Mouse (Mus musculus) retina, embryonic 14.5 days (tissue): ENCODE results near the gene Plcd3.

ENCODE experiments used
- DNase-seq: peaks from one replicate; pipeline ENCODE4 v3.0.0-alpha.2; 2015; ENCODE audit warnings: low spot score

Plcd3 gene

DNA sequence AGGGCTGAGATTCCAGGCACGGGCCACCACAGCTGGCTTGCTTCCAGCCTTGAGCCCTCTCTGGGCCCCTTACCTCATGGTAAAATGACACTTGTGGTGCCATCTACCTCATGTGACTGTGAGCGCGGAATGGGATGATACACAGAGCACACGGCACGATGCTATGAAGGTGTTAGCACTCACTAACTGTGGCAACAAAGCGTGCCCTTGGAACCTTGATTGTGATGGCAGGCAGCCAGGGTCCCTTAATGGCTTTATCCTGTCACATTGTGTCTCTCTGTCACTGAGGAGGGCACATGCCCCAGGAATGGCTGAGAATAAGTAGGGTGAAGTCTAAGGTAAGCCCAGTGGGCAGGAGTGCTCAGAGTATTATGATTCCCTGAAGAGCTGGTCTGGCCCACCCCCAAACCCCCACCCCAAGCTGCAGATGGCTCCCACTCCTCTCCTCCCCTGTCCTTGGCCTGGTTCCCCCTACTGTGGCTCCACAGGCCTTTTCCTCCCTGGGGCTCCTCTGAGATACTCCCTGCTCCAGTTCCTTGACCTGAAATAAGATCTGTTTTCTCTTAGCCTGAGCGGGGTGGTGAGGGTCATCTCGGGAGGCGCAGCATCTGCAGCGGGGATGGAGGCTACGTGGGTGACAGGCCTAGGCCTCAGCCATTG, 2.8 kb downstream of the Plcd3 start:
- no peak for DNase-seq

- no peak for DNase-seq
These were observed 4.2 kb downstream of the Plcd3 start for GRCm38 (mm10) chr11:103096979-103097894.

GRCm38 (mm10) chr11:103095801-103096200, 5.7 kb downstream of the Plcd3 start:
- DNase-seq, result no peak

DNA sequence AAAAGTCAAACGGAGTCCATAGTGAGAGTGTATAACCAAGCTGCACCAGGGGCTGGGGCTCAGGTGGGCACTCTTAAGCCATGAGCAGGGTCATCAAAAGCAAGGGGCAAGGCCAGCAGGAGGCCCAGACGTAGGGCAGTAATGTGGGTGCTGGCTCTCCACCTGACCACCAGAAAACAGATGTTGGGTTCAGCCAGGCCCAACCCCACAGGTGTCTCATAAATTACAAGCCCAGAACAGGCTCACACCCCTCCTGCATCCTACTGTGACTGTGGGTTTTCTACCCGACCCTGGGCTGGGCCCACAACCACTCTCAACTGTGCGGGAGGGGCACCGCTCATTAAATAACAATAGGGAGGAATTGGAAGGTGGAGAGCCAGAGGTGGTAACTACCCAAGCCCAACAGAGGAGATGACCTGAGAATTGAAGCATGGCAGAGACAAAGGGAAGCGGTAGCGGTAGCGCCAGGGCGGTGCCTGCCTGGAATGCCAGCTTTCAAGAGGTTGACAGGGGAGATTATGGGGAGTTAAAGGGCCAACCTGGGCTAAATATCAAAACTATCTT, 6.3 kb downstream of the Plcd3 start:
- DNase-seq, result no peak

DNA sequence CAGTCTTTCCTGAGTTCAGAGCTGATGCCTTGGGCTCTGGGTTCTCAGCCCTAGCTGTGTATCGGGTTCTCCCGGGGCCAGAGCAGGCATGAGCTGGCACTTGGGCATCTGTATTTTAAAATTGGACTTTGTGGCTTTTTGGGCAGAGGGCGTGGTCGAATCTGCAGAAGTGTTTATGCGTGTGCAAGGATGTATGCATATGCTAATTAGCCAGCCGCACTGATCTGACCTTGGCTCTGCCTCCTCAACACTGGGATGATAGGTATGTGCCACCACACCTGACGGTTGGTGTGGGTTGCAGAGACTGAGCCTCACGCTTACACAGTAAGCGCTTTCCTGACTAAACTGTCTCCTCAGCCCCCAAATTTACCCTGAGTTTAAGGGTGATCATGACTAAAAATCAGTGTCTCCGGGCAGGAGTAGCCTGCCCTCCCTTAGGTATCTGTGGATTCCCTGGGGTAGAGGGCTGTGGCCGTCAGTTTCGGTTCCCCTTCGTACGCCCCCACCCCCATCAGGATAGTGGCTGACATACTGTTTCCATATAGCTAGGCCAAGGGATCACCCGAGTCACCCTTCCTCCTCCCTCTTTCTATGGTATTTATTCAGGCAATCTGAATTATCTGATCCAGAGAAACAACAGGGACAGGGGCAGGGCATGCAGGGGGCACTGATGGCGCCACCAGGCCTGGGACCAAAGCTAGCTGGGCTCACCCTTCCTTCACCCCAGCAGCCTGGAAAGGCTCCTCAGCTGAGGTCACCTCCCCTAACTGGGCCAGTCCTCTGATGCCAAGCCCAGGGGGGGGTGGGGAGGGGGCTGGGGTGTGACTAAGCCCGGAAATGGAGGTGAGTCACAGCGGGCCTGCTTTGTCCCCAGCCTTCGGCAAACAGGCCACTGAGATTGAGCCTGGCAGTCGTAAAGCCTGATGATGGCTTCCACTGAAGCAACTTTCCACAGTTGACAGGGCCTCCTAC, 7.3 kb downstream of the Plcd3 start:
- DNase-seq, result no peak

- no peak for DNase-seq
These were observed 8.2 kb downstream of the Plcd3 start for GRCm38 (mm10) chr11:103093306-103093705.

- no peak for DNase-seq
These were observed 19.8 kb downstream of the Plcd3 start for GRCm38 (mm10) chr11:103081631-103082030.

DNA sequence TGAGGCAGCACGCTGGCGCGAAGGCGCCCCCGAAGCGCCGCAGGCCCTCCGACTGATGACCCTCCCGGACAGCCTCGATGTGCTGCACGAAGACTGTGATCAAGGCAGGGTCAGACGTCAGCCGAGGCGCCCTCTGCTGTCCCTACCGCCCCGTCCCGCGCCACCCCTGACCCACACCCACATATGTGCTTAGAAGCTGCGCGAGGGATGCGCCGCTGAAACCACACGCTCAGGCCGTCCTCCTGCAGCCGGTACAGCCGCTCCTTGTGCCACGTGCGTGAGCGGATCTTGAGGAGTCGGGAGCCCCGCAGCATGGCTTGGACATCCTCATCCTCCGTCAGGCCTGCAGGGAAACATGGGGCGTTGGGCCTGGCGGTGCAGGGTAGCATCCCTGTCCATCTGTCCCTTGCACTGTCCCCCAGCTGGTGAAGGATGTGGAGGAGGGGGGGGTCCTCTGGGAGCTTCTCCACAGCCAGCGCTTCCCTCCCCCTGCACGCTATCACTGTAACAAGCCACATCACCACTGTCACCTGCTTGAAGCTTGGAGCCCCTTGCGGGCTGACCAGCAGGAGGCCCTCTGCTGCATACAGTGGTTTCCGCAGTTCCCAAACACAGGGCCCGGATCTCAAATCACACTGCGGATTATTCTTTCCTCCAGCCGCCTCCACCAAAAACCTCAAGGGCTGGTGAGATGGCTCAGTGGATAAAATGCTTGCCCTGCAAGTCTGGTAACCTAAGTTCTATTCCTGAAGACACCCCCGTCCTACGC, 21.0 kb downstream of the Plcd3 start:
- DNase-seq, result peak; percentile 52

GRCm38 (mm10) chr11:103078131-103078530, 23.3 kb downstream of the Plcd3 start:
- no peak for DNase-seq

- no peak for DNase-seq
These were observed 24.9 kb downstream of the Plcd3 start for GRCm38 (mm10) chr11:103076581-103076980.

DNA sequence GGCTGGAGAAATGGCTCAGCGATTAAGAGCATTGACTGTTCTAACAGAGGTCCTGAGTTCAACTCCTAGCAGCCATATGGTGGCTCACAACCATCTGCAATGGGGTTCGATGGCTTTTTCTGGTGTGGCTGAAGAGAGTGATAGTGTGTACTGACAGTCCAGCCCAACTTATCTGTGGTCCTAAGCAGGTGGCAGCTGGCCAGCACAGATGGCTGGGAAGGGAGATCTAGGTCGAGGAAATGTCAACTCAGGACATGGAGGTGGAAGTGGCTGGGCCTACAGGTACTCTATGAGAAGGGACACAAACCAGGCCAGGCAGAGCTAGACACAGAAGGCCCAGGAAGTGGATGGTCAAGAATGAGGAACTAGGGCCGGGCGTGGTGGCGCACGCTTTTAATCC, 25.4 kb downstream of the Plcd3 start:
- no peak for DNase-seq

GRCm38 (mm10) chr11:103074796-103075323, 26.6 kb downstream of the Plcd3 start:
- peak; percentile 43 for DNase-seq

- DNase-seq, result no peak
These were observed 27.3 kb downstream of the Plcd3 start for GRCm38 (mm10) chr11:103074121-103074650.

GRCm38 (mm10) chr11:103073671-103074070, 27.8 kb downstream of the Plcd3 start:
- no peak for DNase-seq

GRCm38 (mm10) chr11:103070322-103070880, 31.1 kb downstream of the Plcd3 start:
- DNase-seq, result no peak

- no peak for DNase-seq
These were observed 31.7 kb downstream of the Plcd3 start for GRCm38 (mm10) chr11:103069731-103070130.

DNA sequence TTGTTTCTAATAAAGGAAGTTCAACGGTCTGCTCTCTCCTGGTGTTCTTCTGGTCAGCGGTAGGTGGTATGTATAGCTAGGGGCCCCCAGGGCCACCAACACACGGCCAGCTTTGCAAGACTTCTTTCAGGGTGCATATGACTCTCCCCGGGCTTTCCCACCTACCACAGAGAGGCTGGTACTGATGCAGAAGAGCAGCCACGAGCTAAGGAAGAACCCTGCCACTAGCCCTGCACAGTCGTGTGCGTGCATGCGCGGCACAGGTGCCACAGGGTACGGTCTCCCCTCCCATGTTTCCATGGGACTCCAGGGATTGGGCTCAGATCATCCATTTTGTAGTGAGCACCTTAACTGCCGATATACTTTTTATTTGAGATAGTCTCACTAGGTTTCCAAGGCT, 32.6 kb downstream of the Plcd3 start:
- no peak for DNase-seq

GRCm38 (mm10) chr11:103068272-103068671, 33.2 kb downstream of the Plcd3 start:
- DNase-seq, result no peak

GRCm38 (mm10) chr11:103067457-103068001, 33.9 kb downstream of the Plcd3 start:
- no peak for DNase-seq

DNA sequence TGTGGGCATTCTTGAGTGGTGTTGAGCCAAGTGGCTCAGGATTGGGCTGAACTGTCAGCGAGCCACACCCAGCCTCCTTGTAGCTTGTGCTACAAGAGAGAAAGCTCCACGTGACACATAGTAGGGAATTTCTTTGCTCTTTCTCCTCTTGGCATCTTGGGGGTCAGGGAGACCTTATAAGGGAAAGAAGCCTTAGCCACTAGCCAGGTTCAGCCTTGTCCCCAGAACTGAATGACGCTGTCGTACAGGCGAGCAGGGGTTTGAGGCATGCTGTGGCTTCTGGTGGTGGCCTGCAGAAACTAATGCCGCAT, 34.5 kb downstream of the Plcd3 start:
- no peak for DNase-seq
